Mouse (Mus musculus) forebrain, embryonic 14.5 days (tissue): ENCODE data around the gene Dcbld1. TPM values are rescaled to one million over a fixed set of nuclear protein-coding genes. Genes with fewer than 3 reads are reported as not detected.
"Not testable (repeated sequence)": the region's sequence is repeated elsewhere in the genome, so short reads cannot be mapped to it uniquely, and the experiment has no call there.

Experiments used
- ATAC-seq: fragments of 200-750 bp; cut with Nextera tagmentation; 2 replicates; pipeline ENCODE4 v1.8.0; 2017; ENCODE audit warnings: mild to moderate bottlenecking, moderate library complexity
- DNase-seq: peaks from one replicate; pipeline ENCODE4 v3.0.0-alpha.2; 2015; ENCODE audit warnings: low spot score
- H3K27ac ChIP-seq: fragments of 300-500 bp; sonication (generic); 2 replicates; pipeline ENCODE4 v1.5.1; 2014; ENCODE audit warnings: low read depth, mild to moderate bottlenecking, control low read depth, low read length, moderate library complexity
- H3K27me3 ChIP-seq: fragments of 300-500 bp; sonication (generic); replicated peaks from 2 replicates; pipeline ENCODE4 v1.6.1; 2014; ENCODE audit warnings: low read length, control low read depth, mixed read lengths; ENCODE audit not compliant: control insufficient read depth, insufficient read depth
- H3K36me3 ChIP-seq: fragments of 300-500 bp; sonication (generic); 2 replicates; pipeline ENCODE4 v1.6.1; 2014; ENCODE audit warnings: low read length, control low read depth; ENCODE audit not compliant: control insufficient read depth, insufficient read depth
- H3K4me1 ChIP-seq: fragments of 300-500 bp; sonication (generic); 2 replicates; pipeline ENCODE4 v1.6.1; 2014; ENCODE audit warnings: antibody characterized with exemption, low read length, control low read depth; ENCODE audit not compliant: control insufficient read depth, insufficient read depth
- H3K4me2 ChIP-seq: fragments of 300-500 bp; sonication (generic); 2 replicates; pipeline ENCODE4 v1.6.1; 2014; ENCODE audit warnings: mild to moderate bottlenecking, control low read depth, low read length
- H3K4me3 ChIP-seq: fragments of 300-500 bp; sonication (generic); 2 replicates; pipeline ENCODE4 v1.5.1; 2014; ENCODE audit warnings: low read depth, low read length, control low read depth
- H3K9ac ChIP-seq: fragments of 300-500 bp; sonication (generic); 2 replicates; pipeline ENCODE4 v1.6.1; 2014; ENCODE audit warnings: mild to moderate bottlenecking, low read length, control low read depth, moderate library complexity
- H3K9me3 ChIP-seq: fragments of 300-500 bp; sonication (generic); replicated peaks from 2 replicates; pipeline ENCODE4 v1.6.1; 2016; ENCODE audit warnings: low read length, control low read depth, mixed read lengths; ENCODE audit not compliant: control insufficient read depth
- WGBS: fragments of 180-500 bp; shearing (Covaris S2); extraction: QIAGEN DNeasy Blood & Tissue Kit; methylation state at CpG from one replicate; pipeline ENCODE4 v1.1.7; 2014; 5-methylcytosine and 5-hydroxymethylcytosine counted together
- polyA plus RNA-seq: library from polyadenylated mRNA; unstranded; fragments of >200 nt; fragmentation: Nextera tagmentation; extraction: Ambion mirVana; gene quantifications from 2 replicates; pipeline ENCODE4 v1.2.1, GENCODE M21; 2014

Gene Dcbld1
- polyA plus RNA-seq, 1 experiment from 2014 or later: 16.1 TPM

GRCm38 (mm10) chr10:52274001-52274909 lies 40.8 kb downstream of the Dcbld1 start:
- Histone ChIP-seq H3K4me3 (no peak overlapping the region), H3K27ac (peak overlapping the region; percentile 29), H3K36me3 (no peaks in the 10 kb centered on the region), H3K4me2 (peak overlapping the region; percentile 16; the same call in 1 of the 2 replicates), H3K9me3 (no peaks in the 10 kb centered on the region), H3K9ac (no peak overlapping the region; the same call in 1 of the 2 replicates), H3K27me3 (no peaks in the 10 kb centered on the region), H3K4me1 (peaks cover 16% of the 10 kb centered on the region)
- peak; percentile 79 for DNase-seq
- ATAC-seq: peak; percentile 86
- 2% methylated on average over 8 of the region's 8 CpGs for WGBS

DNA sequence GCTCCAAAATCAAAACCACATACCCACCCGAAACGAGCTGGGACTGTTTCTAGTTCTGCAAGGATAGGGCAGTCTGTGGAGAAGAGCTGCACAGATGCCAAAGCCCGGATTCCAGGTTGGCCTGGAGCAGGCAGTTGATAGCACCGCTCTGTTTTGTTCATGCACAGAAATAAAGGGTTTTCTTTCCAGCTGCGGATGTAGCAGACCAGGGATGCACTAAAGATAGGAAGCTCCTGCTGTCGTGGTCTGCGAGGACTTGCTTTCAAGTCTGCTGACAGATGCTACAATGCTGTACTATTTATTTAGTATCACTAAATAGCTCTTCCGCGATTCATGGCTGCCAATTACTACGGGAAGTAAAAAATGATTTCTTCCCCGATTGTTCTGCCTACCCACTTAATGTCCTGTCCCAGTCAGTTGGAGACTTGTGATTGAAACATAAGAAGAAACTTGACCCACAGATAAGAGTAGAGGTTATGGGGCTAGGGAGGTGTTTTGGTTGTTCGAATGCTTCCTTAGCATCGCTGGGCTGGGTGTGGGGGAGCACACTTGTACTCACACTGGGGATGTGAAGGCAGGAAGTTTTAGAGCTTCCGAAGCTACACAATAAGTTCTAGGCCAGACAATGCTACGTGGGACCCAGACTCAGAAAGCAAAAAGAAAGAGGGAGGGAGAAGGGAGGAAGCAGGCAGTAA lies 41.6 kb downstream of the Dcbld1 start:
- H3K4me3 ChIP-seq: no peak overlapping the region
- H3K36me3 ChIP-seq: no peaks in the 10 kb centered on the region
- H3K4me1 ChIP-seq: peaks cover 16% of the 10 kb centered on the region
- peak overlapping the region; percentile 29 for H3K27ac ChIP-seq
- DNase-seq (peak; percentile 47), ATAC-seq (peak; percentile 4; the same call in 1 of the 2 replicates)
- peak overlapping the region; percentile 16; the same call in 1 of the 2 replicates for H3K4me2 ChIP-seq
- no peaks in the 10 kb centered on the region for H3K27me3 ChIP-seq
- 28% methylated on average over 15 of the region's 15 CpGs for WGBS
- peak overlapping the region; percentile 21; the same call in 1 of the 2 replicates for H3K9ac ChIP-seq
- no peaks in the 10 kb centered on the region for H3K9me3 ChIP-seq

DNA sequence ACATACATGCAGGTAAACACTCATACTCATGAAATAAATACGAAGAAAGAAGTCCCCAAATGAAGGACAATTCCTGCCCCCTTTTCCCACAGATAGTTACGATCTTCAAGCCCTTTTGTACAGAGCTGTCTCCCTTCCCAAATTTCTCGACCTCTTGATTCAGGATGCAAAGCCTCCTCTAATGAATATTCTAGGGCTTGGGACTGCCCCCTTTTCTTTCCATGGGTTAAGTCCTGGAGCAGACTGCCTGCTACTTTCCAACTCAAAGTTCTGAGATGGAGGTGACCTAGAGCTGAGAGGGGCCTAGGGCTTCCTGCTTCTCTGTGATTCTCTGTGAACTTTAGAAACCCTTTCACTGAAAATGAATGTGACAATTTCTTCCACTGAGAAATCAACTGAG lies 43.2 kb downstream of the Dcbld1 start:
- Histone ChIP-seq H3K4me3 (no peak overlapping the region), H3K36me3 (no peaks in the 10 kb centered on the region), H3K9ac (no peak overlapping the region), H3K9me3 (no peaks in the 10 kb centered on the region), H3K27me3 (no peaks in the 10 kb centered on the region), H3K27ac (no peak overlapping the region), H3K4me2 (no peak overlapping the region), H3K4me1 (peaks cover 16% of the 10 kb centered on the region)
- 85% methylated on average over 3 of the region's 3 CpGs for WGBS
- ATAC-seq: no peak
- DNase-seq: no peak

DNA sequence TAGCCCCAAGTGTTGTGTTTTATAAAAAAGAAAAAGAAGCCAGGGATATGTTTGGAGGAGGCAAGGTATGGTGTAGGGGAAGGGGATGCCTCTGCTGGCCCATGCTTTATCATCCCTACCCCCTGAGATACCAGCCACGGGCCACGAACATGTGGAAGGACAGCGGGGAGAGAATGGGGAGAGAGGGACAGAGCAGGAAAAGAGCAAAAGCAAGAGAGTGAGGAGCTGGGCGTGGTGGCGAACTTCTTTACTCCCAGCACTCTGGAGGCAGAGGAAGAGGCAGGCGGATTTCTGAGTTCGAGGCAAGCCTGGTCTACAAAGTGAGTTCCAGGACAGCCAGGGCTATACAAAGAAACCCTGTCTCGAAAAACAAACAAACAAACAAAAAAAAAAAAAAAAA lies 44.1 kb downstream of the Dcbld1 start:
- H3K9me3 ChIP-seq, H3K27me3 ChIP-seq, H3K27ac ChIP-seq, H3K4me2 ChIP-seq, H3K9ac ChIP-seq, H3K36me3 ChIP-seq, H3K4me3 ChIP-seq, ATAC-seq, DNase-seq: not testable (repeated sequence)
- H3K4me1 ChIP-seq: peaks cover 16% of the 10 kb centered on the region
- WGBS: 93% methylated on average over 8 of the region's 8 CpGs

- ATAC-seq: no peak
- H3K4me1 ChIP-seq: peaks cover 16% of the 10 kb centered on the region
- WGBS: 82% methylated on average over 9 of the region's 9 CpGs
- H3K4me2 ChIP-seq: no peak overlapping the region
- no peaks in the 10 kb centered on the region for H3K27me3 ChIP-seq
- no peak overlapping the region for H3K4me3 ChIP-seq
- DNase-seq: no peak
- H3K27ac ChIP-seq: no peak overlapping the region
- H3K36me3 ChIP-seq: no peaks in the 10 kb centered on the region
- H3K9ac ChIP-seq: no peak overlapping the region
- no peaks in the 10 kb centered on the region for H3K9me3 ChIP-seq
Measured at GRCm38 (mm10) chr10:52278011-52278434, 44.6 kb downstream of the Dcbld1 start.

DNA sequence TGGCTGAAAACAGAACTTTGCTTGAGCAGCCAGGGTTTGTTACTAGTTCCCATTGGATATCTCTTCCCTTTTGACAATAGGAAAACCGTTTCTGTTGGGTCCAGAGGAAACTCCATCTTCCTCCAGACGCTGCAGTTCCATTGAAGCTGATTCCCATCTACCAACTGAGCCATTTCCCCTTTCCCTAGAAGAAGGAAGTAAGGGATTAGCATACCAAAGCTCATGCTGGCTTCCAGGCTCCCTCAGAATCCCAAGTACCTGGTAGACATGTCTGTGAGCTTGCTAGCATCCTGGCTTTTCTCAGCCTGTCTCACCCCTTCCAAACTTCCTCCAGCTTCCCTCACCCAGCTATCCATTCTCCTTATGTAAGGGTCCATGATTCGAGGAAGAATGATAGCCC lies 45.4 kb downstream of the Dcbld1 start:
- Histone ChIP-seq H3K9ac (no peak overlapping the region), H3K4me3 (no peak overlapping the region), H3K27ac (no peak overlapping the region), H3K4me2 (no peak overlapping the region), H3K4me1 (peaks cover 15% of the 10 kb centered on the region), H3K36me3 (no peaks in the 10 kb centered on the region), H3K9me3 (no peaks in the 10 kb centered on the region), H3K27me3 (no peaks in the 10 kb centered on the region)
- WGBS: 65% methylated on average over 3 of the region's 3 CpGs
- DNase-seq (no peak), ATAC-seq (no peak)

DNA sequence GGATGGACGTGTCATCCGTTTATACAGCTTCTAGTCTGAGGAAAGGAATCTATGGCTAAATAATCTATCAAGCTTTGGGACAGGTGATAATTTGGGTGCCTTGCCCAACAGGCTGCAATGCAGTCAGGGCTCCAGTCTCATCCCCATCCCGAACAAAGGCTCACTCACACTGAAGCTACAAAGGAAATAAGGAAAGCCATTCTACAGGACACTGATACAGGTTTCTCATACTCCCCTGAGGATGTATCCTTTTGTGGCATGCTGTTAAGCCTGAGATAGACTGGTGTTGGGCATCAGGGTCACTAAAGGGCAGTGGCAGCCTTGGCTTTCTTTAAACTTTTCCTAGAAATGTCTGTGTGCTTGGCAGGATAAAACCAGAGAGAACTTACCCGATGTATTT lies 46.5 kb downstream of the Dcbld1 start:
- ATAC-seq: no peak
- 86% methylated on average over 4 of the region's 4 CpGs for WGBS
- H3K4me1 ChIP-seq: peaks cover 6% of the 10 kb centered on the region
- no peak overlapping the region for H3K27ac ChIP-seq
- H3K9ac ChIP-seq: no peak overlapping the region
- H3K4me3 ChIP-seq: no peak overlapping the region
- no peaks in the 10 kb centered on the region for H3K9me3 ChIP-seq
- H3K4me2 ChIP-seq: no peak overlapping the region
- H3K36me3 ChIP-seq: no peaks in the 10 kb centered on the region
- DNase-seq: no peak
- no peaks in the 10 kb centered on the region for H3K27me3 ChIP-seq

- Histone ChIP-seq H3K27me3 (no peaks in the 10 kb centered on the region), H3K36me3 (no peaks in the 10 kb centered on the region), H3K4me1 (no peaks in the 10 kb centered on the region; the same call in 1 of the 2 replicates), H3K9ac (no peak overlapping the region), H3K4me2 (no peak overlapping the region), H3K4me3 (no peak overlapping the region), H3K9me3 (no peaks in the 10 kb centered on the region), H3K27ac (no peak overlapping the region)
- WGBS: 96% methylated on average over 3 of the region's 3 CpGs
- ATAC-seq (no peak), DNase-seq (no peak)
Measured at GRCm38 (mm10) chr10:52280623-52281022, 47.2 kb downstream of the Dcbld1 start.

DNA sequence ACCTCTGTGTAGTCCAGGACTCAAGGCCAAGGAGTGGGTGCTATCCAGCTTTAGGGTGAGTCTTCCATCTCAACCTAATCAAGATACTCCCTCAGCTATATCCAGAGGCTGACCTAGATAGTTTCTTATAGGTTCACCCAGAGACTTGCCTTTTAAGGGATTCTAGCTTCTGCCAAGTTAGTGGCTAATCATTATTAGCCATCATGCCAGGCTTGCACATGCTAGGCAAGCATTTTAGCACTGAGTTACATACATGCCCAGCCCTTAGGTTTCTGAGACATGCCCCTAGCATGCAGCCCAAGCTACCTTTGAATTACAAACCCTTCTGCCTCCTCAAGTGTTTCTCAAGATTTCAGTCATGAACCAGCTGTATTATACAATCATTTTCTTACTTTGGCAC lies 47.9 kb downstream of the Dcbld1 start:
- Histone ChIP-seq H3K9ac (no peak overlapping the region), H3K4me3 (no peak overlapping the region), H3K9me3 (no peaks in the 10 kb centered on the region), H3K36me3 (no peaks in the 10 kb centered on the region), H3K27ac (no peak overlapping the region), H3K4me2 (no peak overlapping the region), H3K27me3 (no peaks in the 10 kb centered on the region), H3K4me1 (no peaks in the 10 kb centered on the region)
- ATAC-seq: no peak
- no peak for DNase-seq
